Mouse (Mus musculus): ENCODE results near the gene Trim39. TPM values are rescaled to one million over a fixed set of nuclear protein-coding genes. Genes with fewer than 3 reads are reported as not detected.
A peak's percentile ranks its signal among the peaks of the same experiment; 100 is the strongest.
"Not testable (repeated sequence)": the region's sequence is repeated elsewhere in the genome, so short reads cannot be mapped to it uniquely, and the experiment has no call there.

Gene Trim39
- polyA plus RNA-seq, 1 experiment = 55.6 TPM

- 18% methylated on average over 5 of the region's 5 CpGs for WGBS
- Histone ChIP-seq H3K27ac (ENCODE audit: insufficient read depth, low read length) (no peak overlapping the region), H3K4me3 (replicated peaks; ENCODE audit: insufficient read depth, low read depth, low read length) (no peak overlapping the region), H3K4me1 (ENCODE audit: control insufficient read depth, insufficient read depth, low read length) (no peaks in the 10 kb centered on the region), H3K27me3 (ENCODE audit: control insufficient read depth, insufficient read depth, low read length) (no peaks in the 10 kb centered on the region; the same call in 1 of the 2 replicates)
- no peak for DNase-seq
- no peak for TF ChIP-seq CTCF (IDR thresholded peaks at IDR 0.05; ENCODE audit: borderline replicate concordance, insufficient read depth, low read depth, low read length)
Measured at GRCm38 (mm10) chr17:36244031-36244430, 28.0 kb downstream of the Trim39 start.

- H3K27me3 ChIP-seq (ENCODE audit: control insufficient read depth, insufficient read depth, low read length) = no peaks in the 10 kb centered on the region; the same call in 1 of the 2 replicates
Measured at GRCm38 (mm10) chr17:36240637-36241213, 31.3 kb downstream of the Trim39 start.

GRCm38 (mm10) chr17:36237321-36237921, 34.6 kb downstream of the Trim39 start:
- no peak for DNase-seq
- Histone ChIP-seq H3K27ac (ENCODE audit: insufficient read depth, low read length) (no peak overlapping the region), H3K4me3 (replicated peaks; ENCODE audit: insufficient read depth, low read depth, low read length) (no peak overlapping the region), H3K4me1 (ENCODE audit: control insufficient read depth, insufficient read depth, low read length) (no peaks in the 10 kb centered on the region), H3K27me3 (ENCODE audit: control insufficient read depth, insufficient read depth, low read length) (no peaks in the 10 kb centered on the region; the same call in 1 of the 2 replicates)
- WGBS = 2% methylated on average over 27 of the region's 27 CpGs
- no peak for TF ChIP-seq POLR2A (IDR thresholded peaks at IDR 0.05; ENCODE audit: borderline replicate concordance, insufficient read depth, low read length)

More at GRCm38 (mm10) chr17:36240637-36241213, 31.3 kb downstream of the Trim39 start:
- 16% methylated on average over 5 of the region's 5 CpGs for WGBS
- Histone ChIP-seq H3K27ac (ENCODE audit: insufficient read depth, low read length) (no peak overlapping the region), H3K4me3 (replicated peaks; ENCODE audit: insufficient read depth, low read depth, low read length) (no peak overlapping the region), H3K4me1 (ENCODE audit: control insufficient read depth, insufficient read depth, low read length) (no peaks in the 10 kb centered on the region)
- TF ChIP-seq CTCF (IDR thresholded peaks at IDR 0.05; ENCODE audit: borderline replicate concordance, insufficient read depth, low read depth, low read length) (no peak), POLR2A (IDR thresholded peaks at IDR 0.05; ENCODE audit: borderline replicate concordance, insufficient read depth, low read length) (no peak)
- no peak for DNase-seq

GRCm38 (mm10) chr17:36235300-36235699, 36.7 kb downstream of the Trim39 start:
- H3K27me3 ChIP-seq (ENCODE audit: control insufficient read depth, insufficient read depth, low read length); DNase-seq; H3K27ac ChIP-seq (ENCODE audit: insufficient read depth, low read length); H3K4me3 ChIP-seq (replicated peaks; ENCODE audit: insufficient read depth, low read depth, low read length); H3K4me1 ChIP-seq (ENCODE audit: control insufficient read depth, insufficient read depth, low read length): not testable (repeated sequence)
- 36% methylated on average over 9 of the region's 9 CpGs for WGBS

GRCm38 (mm10) chr17:36233572-36233971, 38.5 kb downstream of the Trim39 start:
- WGBS = 76% methylated on average over 5 of the region's 5 CpGs
- H3K4me1 ChIP-seq (ENCODE audit: control insufficient read depth, insufficient read depth, low read length) = no peaks in the 10 kb centered on the region
- TF ChIP-seq CTCF (IDR thresholded peaks at IDR 0.05; ENCODE audit: borderline replicate concordance, insufficient read depth, low read depth, low read length) (no peak), POLR2A (IDR thresholded peaks at IDR 0.05; ENCODE audit: borderline replicate concordance, insufficient read depth, low read length) (no peak)
- no peak for DNase-seq
- H3K4me3 ChIP-seq (replicated peaks; ENCODE audit: insufficient read depth, low read depth, low read length) = no peak overlapping the region
- H3K27me3 ChIP-seq (ENCODE audit: control insufficient read depth, insufficient read depth, low read length) = peaks cover 1% of the 10 kb centered on the region; the same call in 1 of the 2 replicates
- H3K27ac ChIP-seq (ENCODE audit: insufficient read depth, low read length) = no peak overlapping the region

GRCm38 (mm10) chr17:36231318-36231717, 40.7 kb downstream of the Trim39 start:
- TF ChIP-seq POLR2A (IDR thresholded peaks at IDR 0.05; ENCODE audit: borderline replicate concordance, insufficient read depth, low read length) = no peak
- peak; percentile 43; the same call in 1 of the 2 replicates for TF ChIP-seq CTCF (IDR thresholded peaks at IDR 0.05; ENCODE audit: borderline replicate concordance, insufficient read depth, low read depth, low read length)
- Histone ChIP-seq H3K27me3 (ENCODE audit: control insufficient read depth, insufficient read depth, low read length) (peaks cover 1% of the 10 kb centered on the region; the same call in 1 of the 2 replicates), H3K27ac (ENCODE audit: insufficient read depth, low read length) (no peak overlapping the region), H3K4me1 (ENCODE audit: control insufficient read depth, insufficient read depth, low read length) (no peaks in the 10 kb centered on the region), H3K4me3 (replicated peaks; ENCODE audit: insufficient read depth, low read depth, low read length) (no peak overlapping the region)
- 9% methylated on average over 36 of the region's 36 CpGs for WGBS
- peak; percentile 49 for DNase-seq

- Histone ChIP-seq H3K4me3 (replicated peaks; ENCODE audit: insufficient read depth, low read depth, low read length) (no peak overlapping the region), H3K27me3 (ENCODE audit: control insufficient read depth, insufficient read depth, low read length) (peaks cover 1% of the 10 kb centered on the region; the same call in 1 of the 2 replicates), H3K27ac (ENCODE audit: insufficient read depth, low read length) (no peak overlapping the region), H3K4me1 (ENCODE audit: control insufficient read depth, insufficient read depth, low read length) (no peaks in the 10 kb centered on the region; the same call in 1 of the 2 replicates)
- no peak for DNase-seq
- TF ChIP-seq POLR2A (IDR thresholded peaks at IDR 0.05; ENCODE audit: borderline replicate concordance, insufficient read depth, low read length) (no peak), CTCF (IDR thresholded peaks at IDR 0.05; ENCODE audit: borderline replicate concordance, insufficient read depth, low read depth, low read length) (no peak)
- WGBS = 10% methylated on average over 5 of the region's 5 CpGs
Measured at GRCm38 (mm10) chr17:36229046-36229445, 43.0 kb downstream of the Trim39 start.

GRCm38 (mm10) chr17:36226921-36227320, 45.1 kb downstream of the Trim39 start:
- H3K4me3 ChIP-seq (replicated peaks; ENCODE audit: insufficient read depth, low read depth, low read length) = no peak overlapping the region
- TF ChIP-seq CTCF (IDR thresholded peaks at IDR 0.05; ENCODE audit: borderline replicate concordance, insufficient read depth, low read depth, low read length) = no peak
- TF ChIP-seq POLR2A (IDR thresholded peaks at IDR 0.05; ENCODE audit: borderline replicate concordance, insufficient read depth, low read length) = no peak
- no peak overlapping the region for H3K27ac ChIP-seq (ENCODE audit: insufficient read depth, low read length)
- H3K4me1 ChIP-seq (ENCODE audit: control insufficient read depth, insufficient read depth, low read length) = no peaks in the 10 kb centered on the region; the same call in 1 of the 2 replicates
- no peak for DNase-seq
- peaks cover 1% of the 10 kb centered on the region; the same call in 1 of the 2 replicates for H3K27me3 ChIP-seq (ENCODE audit: control insufficient read depth, insufficient read depth, low read length)
- WGBS = 28% methylated on average over 8 of the region's 8 CpGs

All from cerebellum, adult 2 months (tissue).